Mouse (Mus musculus): ENCODE measurements around the gene Psmd8. TPM values are rescaled to one million over a fixed set of nuclear protein-coding genes. Genes with fewer than 3 reads are reported as not detected.
"Not testable (repeated sequence)": the region's sequence is repeated elsewhere in the genome, so short reads cannot be mapped to it uniquely, and the experiment has no call there.

Psmd8 gene
- polyA plus RNA-seq, 1 experiment from 2014 or later, result 225 TPM

- Histone ChIP-seq H3K4me3 (ENCODE audit: low read length) (peak overlapping the region; percentile 61), H3K27me3 (ENCODE audit: control insufficient read depth, insufficient read depth, low read length) (peaks cover 3% of the 10 kb centered on the region; the same call in 1 of the 2 replicates), H3K27ac (ENCODE audit: low read length) (no peak overlapping the region), H3K36me3 (ENCODE audit: control insufficient read depth, insufficient read depth) (no peaks in the 10 kb centered on the region), H3K9ac (ENCODE audit: low read length) (no peak overlapping the region), H3K9me3 (replicated peaks; ENCODE audit: control insufficient read depth, low read length) (peaks cover 12% of the 10 kb centered on the region), H3K4me2 (ENCODE audit: low read depth, low read length) (peak overlapping the region; percentile 68), H3K4me1 (ENCODE audit: control insufficient read depth, insufficient read depth, low read length) (peaks cover 5% of the 10 kb centered on the region; the same call in 1 of the 2 replicates)
- ATAC-seq (replicated peaks; ENCODE audit: extremely low read depth, insufficient read depth, low FRiP score), result no peak
- WGBS, result 21% methylated on average over 26 of the region's 26 CpGs
These were observed 31.8 kb upstream of the Psmd8 start for GRCm38 (mm10) chr7:29212199-29212765.

GRCm38 (mm10) chr7:29211415-29212198, 31.1 kb upstream of the Psmd8 start:
- Histone ChIP-seq H3K4me2 (ENCODE audit: low read depth, low read length) (peak overlapping the region; percentile 68), H3K36me3 (ENCODE audit: control insufficient read depth, insufficient read depth) (no peaks in the 10 kb centered on the region), H3K9ac (ENCODE audit: low read length) (peak overlapping the region; percentile 39), H3K4me3 (ENCODE audit: low read length) (peak overlapping the region; percentile 61), H3K27ac (ENCODE audit: low read length) (peak overlapping the region; percentile 75), H3K4me1 (ENCODE audit: control insufficient read depth, insufficient read depth, low read length) (peaks cover 5% of the 10 kb centered on the region; the same call in 1 of the 2 replicates), H3K27me3 (ENCODE audit: control insufficient read depth, insufficient read depth, low read length) (peaks cover 3% of the 10 kb centered on the region; the same call in 1 of the 2 replicates), H3K9me3 (replicated peaks; ENCODE audit: control insufficient read depth, low read length) (peaks cover 12% of the 10 kb centered on the region)
- WGBS, result 4% methylated on average over 34 of the region's 34 CpGs
- ATAC-seq (replicated peaks; ENCODE audit: extremely low read depth, insufficient read depth, low FRiP score), result peak; percentile 84

GRCm38 (mm10) chr7:29211013-29211412, 30.5 kb upstream of the Psmd8 start:
- H3K27me3 ChIP-seq (ENCODE audit: control insufficient read depth, insufficient read depth, low read length); H3K4me1 ChIP-seq (ENCODE audit: control insufficient read depth, insufficient read depth, low read length); H3K36me3 ChIP-seq (ENCODE audit: control insufficient read depth, insufficient read depth): not testable (repeated sequence)
- peak; percentile 16; the same call in 1 of the 2 replicates for ATAC-seq (replicated peaks; ENCODE audit: extremely low read depth, insufficient read depth, low FRiP score)
- peak overlapping the region; percentile 39 for H3K9ac ChIP-seq (ENCODE audit: low read length)
- 20% methylated on average over 15 of the region's 15 CpGs for WGBS
- peak overlapping the region; percentile 75 for H3K27ac ChIP-seq (ENCODE audit: low read length)
- peak overlapping the region; percentile 68 for H3K4me2 ChIP-seq (ENCODE audit: low read depth, low read length)
- H3K4me3 ChIP-seq (ENCODE audit: low read length), result peak overlapping the region; percentile 61
- peaks cover 12% of the 10 kb centered on the region for H3K9me3 ChIP-seq (replicated peaks; ENCODE audit: control insufficient read depth, low read length)

GRCm38 (mm10) chr7:29202577-29202976, 22.1 kb upstream of the Psmd8 start:
- Histone ChIP-seq H3K4me2 (ENCODE audit: low read depth, low read length) (no peak overlapping the region), H3K27me3 (ENCODE audit: control insufficient read depth, insufficient read depth, low read length) (no peaks in the 10 kb centered on the region), H3K36me3 (ENCODE audit: control insufficient read depth, insufficient read depth) (no peaks in the 10 kb centered on the region), H3K4me3 (ENCODE audit: low read length) (no peak overlapping the region), H3K27ac (ENCODE audit: low read length) (no peak overlapping the region), H3K4me1 (ENCODE audit: control insufficient read depth, insufficient read depth, low read length) (no peaks in the 10 kb centered on the region), H3K9me3 (replicated peaks; ENCODE audit: control insufficient read depth, low read length) (no peaks in the 10 kb centered on the region), H3K9ac (ENCODE audit: low read length) (no peak overlapping the region)
- ATAC-seq (replicated peaks; ENCODE audit: extremely low read depth, insufficient read depth, low FRiP score), result no peak
- WGBS, result 81% methylated on average over 6 of the region's 6 CpGs

GRCm38 (mm10) chr7:29194230-29194629, 13.7 kb upstream of the Psmd8 start:
- not testable (repeated sequence) for H3K9ac ChIP-seq (ENCODE audit: low read length); H3K4me3 ChIP-seq (ENCODE audit: low read length); ATAC-seq (replicated peaks; ENCODE audit: extremely low read depth, insufficient read depth, low FRiP score); H3K36me3 ChIP-seq (ENCODE audit: control insufficient read depth, insufficient read depth); H3K9me3 ChIP-seq (replicated peaks; ENCODE audit: control insufficient read depth, low read length); H3K4me2 ChIP-seq (ENCODE audit: low read depth, low read length); H3K27ac ChIP-seq (ENCODE audit: low read length); H3K4me1 ChIP-seq (ENCODE audit: control insufficient read depth, insufficient read depth, low read length); H3K27me3 ChIP-seq (ENCODE audit: control insufficient read depth, insufficient read depth, low read length)
- 70% methylated on average over 1 of the region's 1 CpGs for WGBS

- H3K9me3 ChIP-seq (replicated peaks; ENCODE audit: control insufficient read depth, low read length); H3K27ac ChIP-seq (ENCODE audit: low read length); ATAC-seq (replicated peaks; ENCODE audit: extremely low read depth, insufficient read depth, low FRiP score); H3K4me3 ChIP-seq (ENCODE audit: low read length); H3K36me3 ChIP-seq (ENCODE audit: control insufficient read depth, insufficient read depth); H3K27me3 ChIP-seq (ENCODE audit: control insufficient read depth, insufficient read depth, low read length); H3K9ac ChIP-seq (ENCODE audit: low read length); H3K4me2 ChIP-seq (ENCODE audit: low read depth, low read length): not testable (repeated sequence)
- 88% methylated on average over 4 of the region's 4 CpGs for WGBS
- peaks cover 12% of the 10 kb centered on the region for H3K4me1 ChIP-seq (ENCODE audit: control insufficient read depth, insufficient read depth, low read length)
These were observed 822 bp upstream of the Psmd8 start for GRCm38 (mm10) chr7:29181323-29181722.

GRCm38 (mm10) chr7:29180854-29181236, 344 bp upstream of the Psmd8 start:
- Histone ChIP-seq H3K4me3 (ENCODE audit: low read length) (peak overlapping the region; percentile 72), H3K4me2 (ENCODE audit: low read depth, low read length) (peak overlapping the region; percentile 66), H3K4me1 (ENCODE audit: control insufficient read depth, insufficient read depth, low read length) (peaks cover 12% of the 10 kb centered on the region), H3K9ac (ENCODE audit: low read length) (no peak overlapping the region), H3K9me3 (replicated peaks; ENCODE audit: control insufficient read depth, low read length) (no peaks in the 10 kb centered on the region), H3K27me3 (ENCODE audit: control insufficient read depth, insufficient read depth, low read length) (no peaks in the 10 kb centered on the region), H3K36me3 (ENCODE audit: control insufficient read depth, insufficient read depth) (peaks cover 1% of the 10 kb centered on the region; the same call in 1 of the 2 replicates), H3K27ac (ENCODE audit: low read length) (no peak overlapping the region; the same call in 1 of the 2 replicates)
- WGBS, result 41% methylated on average over 5 of the region's 5 CpGs
- ATAC-seq (replicated peaks; ENCODE audit: extremely low read depth, insufficient read depth, low FRiP score), result no peak

GRCm38 (mm10) chr7:29179323-29179722, 1.2 kb downstream of the Psmd8 start:
- Histone ChIP-seq H3K9me3 (replicated peaks; ENCODE audit: control insufficient read depth, low read length) (no peaks in the 10 kb centered on the region), H3K36me3 (ENCODE audit: control insufficient read depth, insufficient read depth) (peaks cover 16% of the 10 kb centered on the region), H3K27me3 (ENCODE audit: control insufficient read depth, insufficient read depth, low read length) (no peaks in the 10 kb centered on the region), H3K4me1 (ENCODE audit: control insufficient read depth, insufficient read depth, low read length) (peaks cover 12% of the 10 kb centered on the region), H3K4me2 (ENCODE audit: low read depth, low read length) (peak overlapping the region; percentile 92), H3K27ac (ENCODE audit: low read length) (0 out of 2 replicates have a peak overlapping the region, but pooled peaks have one; percentile 10), H3K9ac (ENCODE audit: low read length) (peak overlapping the region; percentile 86), H3K4me3 (ENCODE audit: low read length) (peak overlapping the region; percentile 72)
- 26% methylated on average over 7 of the region's 7 CpGs for WGBS
- ATAC-seq (replicated peaks; ENCODE audit: extremely low read depth, insufficient read depth, low FRiP score), result no peak

- Histone ChIP-seq H3K27ac (ENCODE audit: low read length) (no peak overlapping the region), H3K9ac (ENCODE audit: low read length) (no peak overlapping the region), H3K4me3 (ENCODE audit: low read length) (no peak overlapping the region), H3K4me1 (ENCODE audit: control insufficient read depth, insufficient read depth, low read length) (peaks cover 12% of the 10 kb centered on the region), H3K9me3 (replicated peaks; ENCODE audit: control insufficient read depth, low read length) (no peaks in the 10 kb centered on the region), H3K4me2 (ENCODE audit: low read depth, low read length) (no peak overlapping the region), H3K27me3 (ENCODE audit: control insufficient read depth, insufficient read depth, low read length) (peaks cover 8% of the 10 kb centered on the region), H3K36me3 (ENCODE audit: control insufficient read depth, insufficient read depth) (peaks cover 24% of the 10 kb centered on the region)
- no peak for ATAC-seq (replicated peaks; ENCODE audit: extremely low read depth, insufficient read depth, low FRiP score)
- 91% methylated on average over 4 of the region's 4 CpGs for WGBS
These were observed 2.4 kb downstream of the Psmd8 start for GRCm38 (mm10) chr7:29178106-29178505.
